Mouse (Mus musculus): Measurements from ENCODE around the gene Krcc1.
"Not testable (repeated sequence)": the region's sequence is repeated elsewhere in the genome, so short reads cannot be mapped to it uniquely, and the experiment has no call there.

The Krcc1 gene

DNA sequence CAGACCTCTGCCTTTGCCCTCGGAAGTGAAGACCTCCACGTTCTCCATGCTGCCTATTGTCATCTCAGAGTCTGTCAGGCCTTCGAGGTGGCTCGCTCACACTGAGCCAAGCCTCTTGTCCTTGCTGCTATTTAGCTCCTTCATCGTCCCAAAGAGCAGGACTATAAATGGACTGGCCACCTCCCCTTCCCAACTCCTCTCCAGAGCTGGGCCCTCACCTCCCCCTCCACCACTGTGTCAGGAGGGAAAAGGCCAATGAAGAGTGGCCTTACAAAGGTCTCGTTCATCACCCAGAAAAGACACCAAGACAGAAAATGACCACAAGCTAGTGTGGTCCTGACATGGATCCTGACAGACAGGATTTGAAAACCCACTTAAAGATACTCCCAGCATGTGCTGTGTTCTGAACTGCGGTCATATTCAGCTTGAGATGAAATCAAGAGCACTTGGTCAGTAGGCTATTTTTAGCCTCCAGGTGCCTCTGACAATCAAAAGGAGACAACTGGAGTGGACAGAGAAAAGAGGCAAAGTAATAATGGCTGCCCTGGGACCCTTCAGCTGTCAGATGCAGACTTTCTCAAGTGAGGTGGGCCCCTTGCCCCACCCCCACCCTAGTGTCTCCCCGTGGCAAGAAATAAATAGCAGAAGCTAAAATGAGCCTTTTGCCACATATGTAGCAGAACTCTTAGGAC lies 9.2 kb upstream of the Krcc1 start:
- DNase-seq, result no peak

- DNase-seq, result not testable (repeated sequence)
Measured at GRCm38 (mm10) chr6:71267603-71268002, 3.9 kb upstream of the Krcc1 start.

- no peak for DNase-seq
Measured at GRCm38 (mm10) chr6:71268929-71269685, 2.4 kb upstream of the Krcc1 start.

GRCm38 (mm10) chr6:71269686-71270050 lies 1.8 kb upstream of the Krcc1 start:
- not testable (repeated sequence) for DNase-seq

DNA sequence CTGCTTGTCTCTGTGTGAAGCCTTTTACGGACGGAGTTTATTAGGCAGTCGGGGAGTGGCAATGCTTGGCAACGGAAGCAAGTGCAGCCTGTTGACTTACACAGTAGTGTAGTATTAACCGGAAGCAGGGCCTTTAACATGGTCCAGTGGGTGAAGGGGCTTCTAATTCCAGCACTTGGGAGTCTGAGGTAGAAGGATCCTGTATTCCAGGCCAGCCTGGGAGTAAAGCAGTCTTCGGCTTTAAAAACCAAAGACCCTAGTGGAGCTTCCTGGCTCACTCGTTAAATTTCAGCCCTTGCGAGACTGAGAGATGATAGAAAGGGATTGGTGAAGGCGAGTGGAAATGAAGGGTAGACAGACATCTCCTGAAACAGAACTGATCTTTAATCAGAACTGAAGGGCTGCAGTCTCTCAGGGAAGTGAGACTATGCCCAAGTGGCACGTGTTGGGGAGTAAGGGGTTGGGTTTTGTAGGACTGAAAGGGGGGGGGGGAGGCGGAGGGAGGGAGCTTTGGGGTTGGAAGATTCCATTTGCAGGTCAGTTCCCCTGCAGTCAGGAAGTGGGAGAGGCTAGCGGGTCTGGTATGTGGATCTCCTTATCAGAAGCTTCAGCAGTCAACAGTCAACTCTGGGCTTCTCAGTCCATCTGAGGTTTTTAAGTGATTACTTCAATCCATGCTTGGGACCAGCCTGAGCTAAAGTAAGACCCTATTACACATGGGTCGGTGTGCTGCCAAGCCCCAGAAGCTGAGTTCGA lies 998 bp upstream of the Krcc1 start:
- peak; percentile 4 for DNase-seq

DNA sequence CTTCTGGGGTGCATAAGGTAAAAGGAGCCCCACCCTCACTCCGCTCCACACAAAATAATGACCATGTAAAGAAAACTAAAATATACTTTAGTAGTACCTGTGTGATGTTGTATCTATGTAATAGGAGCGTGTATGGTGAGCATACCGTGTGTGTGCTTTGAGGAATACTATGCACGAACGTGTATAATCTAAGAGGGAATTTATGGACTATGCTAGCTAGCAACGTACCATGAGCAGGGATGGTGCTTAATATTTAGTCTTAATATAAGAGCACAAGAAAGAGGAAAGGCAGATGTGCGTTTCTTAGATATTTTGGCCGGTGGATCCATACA lies 454 bp upstream of the Krcc1 start:
- DNase-seq, result no peak

GRCm38 (mm10) chr6:71272316-71272741 lies 852 bp downstream of the Krcc1 start:
- no peak for DNase-seq

DNA sequence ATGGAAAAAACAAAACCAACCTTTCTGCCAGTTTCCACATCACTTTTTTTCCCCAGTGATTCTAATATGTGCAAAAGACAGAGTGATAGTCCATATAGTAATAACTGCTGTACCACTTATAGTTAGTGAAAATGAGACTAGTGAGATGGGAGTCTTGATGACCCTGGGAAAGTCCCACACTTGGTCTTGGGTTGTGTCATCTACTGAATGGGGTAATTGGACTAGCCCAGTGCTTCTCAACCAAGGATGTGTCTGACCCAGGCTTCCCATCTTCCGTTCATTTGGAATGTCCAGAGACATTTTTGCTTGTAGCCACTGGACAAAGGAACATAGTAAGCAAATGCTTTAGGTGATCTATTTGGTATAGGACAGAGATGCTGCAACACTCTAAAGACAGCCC lies 2.2 kb downstream of the Krcc1 start:
- DNase-seq, result no peak

DNA sequence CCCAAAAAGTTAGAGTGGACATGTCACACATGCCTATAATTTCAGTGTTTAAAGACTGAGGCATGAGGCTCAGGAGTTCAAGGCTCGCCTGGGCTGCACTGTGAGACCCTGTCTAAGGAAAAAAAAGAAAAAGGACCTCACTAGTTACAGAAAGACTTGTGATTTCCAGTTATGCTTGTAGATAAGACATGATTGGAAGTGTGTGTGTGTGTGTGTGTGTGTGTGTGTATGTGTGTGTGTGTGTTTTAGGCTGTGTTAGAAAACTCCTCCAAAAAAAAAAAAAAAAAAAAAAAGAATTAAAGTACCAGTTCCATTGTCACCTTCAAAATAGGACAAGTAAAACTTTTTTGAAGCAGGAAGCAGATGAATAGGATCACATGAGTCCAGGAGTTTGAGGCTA lies 3.1 kb downstream of the Krcc1 start:
- no peak for DNase-seq

DNA sequence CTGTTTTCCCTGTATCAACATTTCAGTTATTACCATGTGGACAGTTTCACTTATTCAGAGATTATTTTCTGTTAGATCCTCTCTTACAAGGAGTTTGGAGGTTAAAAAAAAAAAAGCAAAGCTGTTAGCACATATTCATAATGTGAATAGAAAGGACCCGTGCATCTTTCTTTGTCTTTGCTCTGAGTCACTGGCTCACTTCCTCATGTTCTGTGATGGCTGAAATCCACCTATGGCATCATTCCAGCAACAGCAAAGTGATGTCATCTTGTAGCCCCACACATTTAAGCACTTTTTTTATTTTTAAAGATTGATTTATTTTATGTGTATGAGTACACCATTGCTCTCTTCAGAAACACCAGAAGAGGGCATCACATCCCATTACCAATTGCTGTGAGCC lies 7.9 kb downstream of the Krcc1 start:
- no peak for DNase-seq

DNA sequence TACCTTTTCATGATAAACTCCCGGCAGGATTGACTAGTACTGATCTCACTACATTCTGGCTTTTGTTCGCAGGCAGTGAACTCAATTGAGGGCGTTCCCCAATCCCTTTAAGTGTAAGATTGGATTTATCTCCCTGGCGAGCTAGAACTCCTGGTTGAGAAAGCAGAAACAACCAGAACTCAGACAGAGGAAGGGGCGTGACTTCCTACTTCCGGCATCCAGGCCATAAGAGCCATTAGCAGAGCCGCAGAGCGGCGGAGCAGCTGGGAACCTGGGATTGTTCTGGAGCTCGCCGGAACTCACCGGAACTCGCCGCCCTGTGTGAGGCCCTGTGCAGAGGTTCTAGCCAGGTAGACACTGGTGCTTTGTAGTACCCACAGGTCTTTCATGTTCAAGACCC lies 22.0 kb downstream of the Krcc1 start:
- no peak for DNase-seq

DNA sequence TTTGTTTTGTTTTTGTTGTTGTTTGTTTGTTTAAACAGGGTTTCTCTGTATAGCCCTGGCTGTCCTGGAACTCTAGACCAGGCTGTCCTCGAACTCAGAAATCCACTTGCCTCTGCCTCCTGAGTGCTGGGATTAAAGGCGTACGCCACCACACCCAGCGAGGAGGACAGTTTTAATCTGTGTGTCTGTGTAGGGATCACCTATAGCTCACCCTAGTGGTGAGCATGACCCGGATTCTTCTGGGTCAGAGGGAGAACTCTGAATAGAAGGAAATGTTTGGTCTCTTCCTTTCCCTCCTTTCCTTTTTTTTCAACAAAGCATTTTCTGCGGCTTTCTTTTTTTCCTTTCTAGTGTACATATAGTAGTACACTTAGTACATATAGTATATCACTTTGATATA lies 23.8 kb downstream of the Krcc1 start:
- no peak for DNase-seq

GRCm38 (mm10) chr6:71298051-71298450 lies 26.6 kb downstream of the Krcc1 start:
- no peak for DNase-seq

- peak; percentile 10 for DNase-seq
Measured at GRCm38 (mm10) chr6:71298751-71299150, 27.3 kb downstream of the Krcc1 start.

DNA sequence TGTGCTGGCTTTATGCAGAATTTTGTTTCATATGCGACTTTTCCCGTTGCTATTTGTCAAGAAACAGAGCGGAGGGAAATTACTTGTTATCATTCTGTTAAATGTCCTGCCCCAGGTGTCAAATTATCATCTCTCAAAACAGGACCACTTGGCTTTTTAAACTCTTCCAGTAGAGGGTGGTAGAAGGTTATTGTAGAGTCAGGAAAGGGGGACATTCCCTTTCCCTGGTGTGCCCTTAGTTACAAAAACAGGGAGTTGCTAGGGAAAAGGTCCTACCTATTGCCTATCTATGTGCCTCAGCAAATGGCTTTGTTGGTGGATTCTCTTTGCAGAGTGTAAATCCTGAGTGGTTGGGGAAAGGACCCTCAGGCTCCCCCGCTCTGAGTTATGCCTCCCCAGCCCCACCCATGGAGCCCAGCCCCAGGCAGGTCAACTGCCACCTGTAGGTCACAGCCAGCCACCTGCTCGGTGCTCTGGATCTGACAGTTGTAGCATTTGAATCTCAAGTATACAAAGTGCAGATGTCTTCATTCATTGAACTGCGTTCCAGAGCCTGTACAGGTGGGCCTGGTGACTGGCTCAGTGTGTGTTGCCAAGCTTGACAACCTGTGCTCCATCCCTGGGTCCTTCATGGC lies 30.7 kb downstream of the Krcc1 start:
- no peak for DNase-seq

DNA sequence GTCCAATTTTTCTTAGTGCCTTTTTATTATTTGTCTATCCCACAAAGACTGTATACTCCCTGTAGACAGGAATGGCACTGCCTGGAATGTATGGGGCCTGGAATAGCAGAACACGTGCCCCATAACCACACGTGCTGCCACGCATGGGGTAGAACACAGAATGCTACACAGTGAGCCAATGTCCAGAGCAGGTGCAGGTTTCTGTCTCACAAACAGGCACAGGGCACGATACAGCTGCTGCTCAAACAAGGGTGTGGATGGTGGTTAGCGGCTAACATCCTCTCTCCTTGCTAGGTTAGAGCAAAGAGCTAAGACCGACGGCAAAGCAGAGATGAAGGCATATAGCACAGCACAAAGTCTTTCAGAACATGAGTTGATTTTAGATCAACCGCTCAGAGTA lies 36.0 kb downstream of the Krcc1 start:
- DNase-seq, result no peak

GRCm38 (mm10) chr6:71321826-71322283 lies 50.4 kb downstream of the Krcc1 start, which contains the start of gene Smyd1:
Gene Smyd1, minus strand, starts transcription at chr6:71322233.
- no peak for DNase-seq

- no peak for DNase-seq
Measured at GRCm38 (mm10) chr6:71322491-71322921, 51.0 kb downstream of the Krcc1 start, which contains the start of gene Cd8b1. Gene Cd8b1, plus strand, starts transcription at chr6:71322788.

DNA sequence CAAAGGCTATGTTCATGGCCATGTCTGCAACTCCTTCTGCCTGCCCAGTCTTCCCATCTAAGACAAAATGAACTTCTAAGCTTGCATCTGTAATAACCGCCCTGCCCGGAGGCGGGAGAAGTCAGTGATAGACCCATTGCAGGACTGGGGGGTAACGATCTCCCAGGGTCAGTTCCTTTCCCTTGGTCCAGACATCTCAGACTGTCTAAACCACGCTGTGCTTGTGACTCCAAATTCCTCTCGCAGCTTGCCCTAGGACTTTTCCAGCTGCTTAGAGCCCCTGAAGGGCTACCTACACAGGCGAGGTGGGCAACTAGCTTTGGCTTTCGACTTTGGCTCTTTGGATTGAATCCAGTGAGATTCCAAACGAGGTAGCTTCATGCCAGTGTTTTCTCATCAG lies 53.3 kb downstream of the Krcc1 start:
- no peak for DNase-seq

- DNase-seq, result no peak
Measured at GRCm38 (mm10) chr6:71329881-71330280, 58.4 kb downstream of the Krcc1 start.

- no peak for DNase-seq
Measured at GRCm38 (mm10) chr6:71330486-71330885, 59.0 kb downstream of the Krcc1 start.

GRCm38 (mm10) chr6:71331491-71331890 lies 60.0 kb downstream of the Krcc1 start:
- not testable (repeated sequence) for DNase-seq

Measured in right cerebral cortex, postnatal 14 days (tissue).